In the genomic region with DNA sequence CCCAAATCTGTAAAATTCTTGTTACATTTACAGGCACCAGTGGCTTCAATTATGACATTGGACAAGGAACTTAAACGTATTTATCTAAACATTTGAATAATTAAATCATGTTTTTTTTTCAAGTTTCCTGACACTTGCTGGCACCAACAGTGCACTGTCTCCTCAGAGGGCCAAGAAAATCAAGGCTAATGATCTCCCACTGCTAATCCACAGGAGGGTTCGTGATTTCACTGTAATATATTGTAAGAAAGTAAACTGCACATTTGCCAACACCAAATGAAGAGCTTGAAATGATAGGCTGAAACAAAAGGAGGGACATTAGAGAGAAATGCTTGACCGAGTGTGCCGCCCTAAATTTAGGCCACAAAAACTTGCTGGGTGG, we compare ENCODE assay signal across 12 mouse cellular contexts.
DNase-seq lines count a peak whose midpoint lies in the region; ATAC-seq and TF ChIP-seq lines count a peak whose summit lies in the region.
"Had no signal": no experiment of that assay in that cellular context is flagged by ENCODE, and none has a peak within 500 bp of the region (broad histone marks: within the 10 kb centered on the region; RNA-seq: fewer than 3 reads in every experiment).

No protein-coding gene starts in this region.

- DNase-seq in gastrocnemius, adult 2 months: no peak
- no peak for DNase-seq in gastrocnemius, postnatal 36 days
- no peak for DNase-seq in kidney, adult 11 months
- no peak for DNase-seq in stomach, postnatal 0 days (ENCODE audit: low spot score)
- no peak for DNase-seq in liver, embryonic 11.5 days (ENCODE audit: low spot score)
- no peak for DNase-seq in layer of hippocampus, postnatal 36 days
- DNase-seq: adrenal gland, adult 2 months; cerebellum, adult 9-11 months; liver, postnatal 0 days had no signal

- ATAC-seq in kidney, embryonic 15.5 days (replicated peaks; ENCODE audit: low FRiP score): 0 out of 2 replicates have a peak, but pooled peaks have one; percentile 29
- ATAC-seq in stomach, embryonic 14.5 days (ENCODE audit: insufficient number of reproducible peaks, insufficient read depth, low FRiP score, low read depth): no peak
- ATAC-seq in stomach, postnatal 0 days (ENCODE audit: low FRiP score, low TSS enrichment): no peak
- no peak for ATAC-seq in liver, embryonic 11.5 days (replicated peaks; ENCODE audit: low FRiP score)
- ATAC-seq: liver, postnatal 0 days had no signal

- 53% methylated on average over 4 of the region's 4 CpGs for WGBS in kidney, embryonic 15.5 days
- WGBS in stomach, embryonic 14.5 days: 62% methylated on average over 4 of the region's 4 CpGs
- WGBS in stomach, postnatal 0 days: 46% methylated on average over 4 of the region's 4 CpGs
- WGBS in liver, embryonic 11.5 days: 69% methylated on average over 4 of the region's 4 CpGs

- H3K27ac ChIP-seq in gastrocnemius, adult 2 months: peak overlapping the region; percentile 50
- peak overlapping the region; percentile 61 for H3K27ac ChIP-seq in kidney, embryonic 15.5 days
- H3K27ac ChIP-seq in stomach, embryonic 14.5 days (ENCODE audit: low read length): peak overlapping the region; percentile 59; the same call in 1 of the 2 replicates
- no peak overlapping the region for H3K27ac ChIP-seq in stomach, postnatal 0 days (replicated peaks)
- no peak overlapping the region for H3K27ac ChIP-seq in liver, embryonic 11.5 days (ENCODE audit: low read depth, low read length)
- H3K27ac ChIP-seq: embryonic facial prominence, embryonic 15.5 days had no signal

- H3K4me2 ChIP-seq in kidney, embryonic 15.5 days: no peak overlapping the region
- no peak overlapping the region for H3K4me2 ChIP-seq in stomach, embryonic 14.5 days (replicated peaks; ENCODE audit: low read depth, low read length)
- no peak overlapping the region for H3K4me2 ChIP-seq in stomach, postnatal 0 days (replicated peaks; ENCODE audit: low read depth)
- H3K4me2 ChIP-seq in liver, embryonic 11.5 days: no peak overlapping the region
- H3K4me2 ChIP-seq: embryonic facial prominence, embryonic 15.5 days had no signal

- no peak overlapping the region for H3K9ac ChIP-seq in kidney, embryonic 15.5 days
- H3K9ac ChIP-seq in stomach, embryonic 14.5 days (replicated peaks; ENCODE audit: low read depth, low read length): no peak overlapping the region
- no peak overlapping the region for H3K9ac ChIP-seq in stomach, postnatal 0 days (ENCODE audit: low read length)
- H3K9ac ChIP-seq in liver, embryonic 11.5 days (ENCODE audit: low read depth, low read length): no peak overlapping the region
- H3K9ac ChIP-seq: embryonic facial prominence, embryonic 15.5 days; liver, postnatal 0 days had no signal

- no peaks in the 10 kb centered on the region for H3K4me1 ChIP-seq in kidney, embryonic 15.5 days
- peaks cover 14% of the 10 kb centered on the region for H3K4me1 ChIP-seq in stomach, embryonic 14.5 days (ENCODE audit: control insufficient read depth, insufficient read depth, low read length)
- no peaks in the 10 kb centered on the region for H3K4me1 ChIP-seq in stomach, postnatal 0 days (replicated peaks; ENCODE audit: control insufficient read depth, insufficient read depth)
- no peaks in the 10 kb centered on the region for H3K4me1 ChIP-seq in liver, embryonic 11.5 days (replicated peaks; ENCODE audit: control insufficient read depth, insufficient read depth, low read length)

- no peaks in the 10 kb centered on the region for H3K9me3 ChIP-seq in kidney, embryonic 15.5 days (replicated peaks)
- no peaks in the 10 kb centered on the region for H3K9me3 ChIP-seq in stomach, embryonic 14.5 days (ENCODE audit: control insufficient read depth, low read depth, low read length)
- H3K9me3 ChIP-seq in stomach, postnatal 0 days (ENCODE audit: control insufficient read depth, low read length): no peaks in the 10 kb centered on the region
- H3K9me3 ChIP-seq in liver, embryonic 11.5 days (ENCODE audit: control insufficient read depth, low read length): no peaks in the 10 kb centered on the region
- H3K9me3 ChIP-seq: embryonic facial prominence, embryonic 15.5 days had no signal

- H3K4me3 ChIP-seq in gastrocnemius, adult 2 months: no peak overlapping the region
- H3K4me3 ChIP-seq in kidney, embryonic 15.5 days (replicated peaks): no peak overlapping the region
- no peak overlapping the region for H3K4me3 ChIP-seq in stomach, embryonic 14.5 days (ENCODE audit: low read depth, low read length)
- H3K4me3 ChIP-seq in stomach, postnatal 0 days (ENCODE audit: low read depth, low read length): no peak overlapping the region
- H3K4me3 ChIP-seq in liver, embryonic 11.5 days (ENCODE audit: low read depth, low read length): no peak overlapping the region
- H3K4me3 ChIP-seq: embryonic facial prominence, embryonic 15.5 days had no signal

- no peak for TF ChIP-seq EP300 in stomach, postnatal 0 days (optimal IDR thresholded peaks at IDR 0.05)

- no peaks in the 10 kb centered on the region for H3K36me3 ChIP-seq in kidney, embryonic 15.5 days
- H3K36me3 ChIP-seq in stomach, embryonic 14.5 days (ENCODE audit: control insufficient read depth, insufficient read depth, low read length): no peaks in the 10 kb centered on the region
- no peaks in the 10 kb centered on the region for H3K36me3 ChIP-seq in stomach, postnatal 0 days (ENCODE audit: control insufficient read depth, insufficient read depth, low read length)
- H3K36me3 ChIP-seq in liver, embryonic 11.5 days (ENCODE audit: control insufficient read depth, insufficient read depth, low read length): no peaks in the 10 kb centered on the region
- H3K36me3 ChIP-seq: embryonic facial prominence, embryonic 15.5 days had no signal

- intact Hi-C loops in gastrocnemius, adult 2 months (cut with DNase I): no loop called here
- intact Hi-C loops in gastrocnemius, postnatal 36 days (cut with DNase I): no loop called here

- TF ChIP-seq CTCF in gastrocnemius, adult 2 months (IDR thresholded peaks at IDR 0.05): no peak
- no peak for TF ChIP-seq CTCF in stomach, postnatal 0 days (IDR thresholded peaks at IDR 0.05; ENCODE audit: low read depth)

- no peaks in the 10 kb centered on the region for H3K27me3 ChIP-seq in kidney, embryonic 15.5 days
- H3K27me3 ChIP-seq in stomach, embryonic 14.5 days (ENCODE audit: control insufficient read depth, insufficient read depth, low read length): no peaks in the 10 kb centered on the region
- no peaks in the 10 kb centered on the region for H3K27me3 ChIP-seq in stomach, postnatal 0 days (ENCODE audit: control insufficient read depth, insufficient read depth, low read length)
- no peaks in the 10 kb centered on the region for H3K27me3 ChIP-seq in liver, embryonic 11.5 days (replicated peaks; ENCODE audit: control insufficient read depth, insufficient read depth, low read length)
- H3K27me3 ChIP-seq: embryonic facial prominence, embryonic 15.5 days had no signal

Comparison
In these comparisons a context has a peak if more than half of its experiments do, and no peak if none do; other contexts are left out.
1. H3K27ac ChIP-seq: peak in gastrocnemius, adult 2 months (single experiment), kidney, embryonic 15.5 days (single experiment) and stomach, embryonic 14.5 days (single experiment); none in stomach, postnatal 0 days (single experiment) and liver, embryonic 11.5 days (single experiment).